Mouse (Mus musculus): ENCODE data around the gene Bag6. TPM values are rescaled to one million over a fixed set of nuclear protein-coding genes. Genes with fewer than 3 reads are reported as not detected.
"Not testable (repeated sequence)": the region's sequence is repeated elsewhere in the genome, so short reads cannot be mapped to it uniquely, and the experiment has no call there.

Gene Bag6
- polyA plus RNA-seq, 1 experiment from 2014 or later: 82.5 TPM

- ATAC-seq: no peak
- Histone ChIP-seq H3K27me3 (no peaks in the 10 kb centered on the region), H3K4me1 (peaks cover 29% of the 10 kb centered on the region), H3K4me3 (peak overlapping the region; percentile 88), H3K9me3 (replicated peaks) (no peaks in the 10 kb centered on the region), H3K36me3 (ENCODE audit: poor library complexity, severe bottlenecking) (peaks cover 54% of the 10 kb centered on the region), H3K27ac (peak overlapping the region; percentile 15; the same call in 1 of the 2 replicates), H3K9ac (peak overlapping the region; percentile 90), H3K4me2 (peak overlapping the region; percentile 94)
- WGBS: 1% methylated on average over 33 of the region's 33 CpGs
These were observed 14.2 kb upstream of the Bag6 start for GRCm38 (mm10) chr17:35120745-35121142.

GRCm38 (mm10) chr17:35121143-35121799, 13.7 kb upstream of the Bag6 start, which contains the start of gene Gpank1:
Gene Gpank1 (plus strand): TSS chr17:35121455.
- Histone ChIP-seq H3K27me3 (no peaks in the 10 kb centered on the region), H3K4me3 (peak within 1 kb of the TSS; percentile 88), H3K36me3 (ENCODE audit: poor library complexity, severe bottlenecking) (peaks cover 49% of the 10 kb centered on the region), H3K4me2 (peak within 1 kb of the TSS; percentile 94), H3K9me3 (replicated peaks) (no peaks in the 10 kb centered on the region), H3K27ac (peak within 1 kb of the TSS; percentile 90), H3K4me1 (peaks cover 35% of the 10 kb centered on the region), H3K9ac (peak within 1 kb of the TSS; percentile 90)
- ATAC-seq: peak; percentile 97
- WGBS: under 1% methylated on average over 50 of the region's 50 CpGs

- peak within 1 kb of the TSS; percentile 88 for H3K4me3 ChIP-seq
- H3K4me2 ChIP-seq: peak within 1 kb of the TSS; percentile 94
- peak within 1 kb of the TSS; percentile 90 for H3K9ac ChIP-seq
- H3K27me3 ChIP-seq: no peaks in the 10 kb centered on the region
- peaks cover 41% of the 10 kb centered on the region for H3K4me1 ChIP-seq
- WGBS: under 1% methylated on average over 19 of the region's 19 CpGs
- ATAC-seq: peak; percentile 7; the same call in 1 of the 2 replicates
- peaks cover 44% of the 10 kb centered on the region for H3K36me3 ChIP-seq (ENCODE audit: poor library complexity, severe bottlenecking)
- H3K27ac ChIP-seq: peak within 1 kb of the TSS; percentile 90
- no peaks in the 10 kb centered on the region for H3K9me3 ChIP-seq (replicated peaks)
These were observed 13.1 kb upstream of the Bag6 start, which contains the start of gene Csnk2b for GRCm38 (mm10) chr17:35121871-35122303. Gene Csnk2b (minus strand): TSS chr17:35122053.

GRCm38 (mm10) chr17:35123287-35123686, 11.7 kb upstream of the Bag6 start:
- H3K9me3 ChIP-seq (replicated peaks); H3K9ac ChIP-seq; H3K4me2 ChIP-seq; ATAC-seq; H3K27ac ChIP-seq; H3K27me3 ChIP-seq; H3K4me3 ChIP-seq: not testable (repeated sequence)
- Histone ChIP-seq H3K4me1 (peaks cover 50% of the 10 kb centered on the region), H3K36me3 (ENCODE audit: poor library complexity, severe bottlenecking) (peaks cover 39% of the 10 kb centered on the region)
- WGBS: 92% methylated on average over 9 of the region's 9 CpGs

- not testable (repeated sequence) for H3K9ac ChIP-seq; H3K9me3 ChIP-seq (replicated peaks); ATAC-seq; H3K27me3 ChIP-seq; H3K4me3 ChIP-seq; H3K4me2 ChIP-seq; H3K27ac ChIP-seq
- Histone ChIP-seq H3K36me3 (ENCODE audit: poor library complexity, severe bottlenecking) (peaks cover 36% of the 10 kb centered on the region), H3K4me1 (peaks cover 50% of the 10 kb centered on the region)
- 97% methylated on average over 12 of the region's 12 CpGs for WGBS
These were observed 10.6 kb upstream of the Bag6 start for GRCm38 (mm10) chr17:35124261-35124896.

- no peak for ATAC-seq
- 100% methylated on average over 1 of the region's 1 CpGs for WGBS
These were observed 9.9 kb upstream of the Bag6 start for GRCm38 (mm10) chr17:35125081-35125480.

GRCm38 (mm10) chr17:35125578-35125977, 9.4 kb upstream of the Bag6 start:
- Histone ChIP-seq H3K36me3 (ENCODE audit: poor library complexity, severe bottlenecking) (peaks cover 36% of the 10 kb centered on the region), H3K4me2 (peak overlapping the region; percentile 86), H3K9ac (peak overlapping the region; percentile 87), H3K27ac (peak overlapping the region; percentile 72; the same call in 1 of the 2 replicates), H3K9me3 (replicated peaks) (no peaks in the 10 kb centered on the region), H3K4me3 (peak overlapping the region; percentile 68), H3K4me1 (peaks cover 39% of the 10 kb centered on the region), H3K27me3 (no peaks in the 10 kb centered on the region)
- 34% methylated on average over 6 of the region's 6 CpGs for WGBS
- ATAC-seq: no peak

More at GRCm38 (mm10) chr17:35125081-35125480, 9.9 kb upstream of the Bag6 start:
- H3K9me3 ChIP-seq (replicated peaks): no peaks in the 10 kb centered on the region
- 0 out of 2 replicates have a peak overlapping the region, but pooled peaks have one; percentile 68 for H3K4me3 ChIP-seq
- H3K9ac ChIP-seq: 0 out of 2 replicates have a peak overlapping the region, but pooled peaks have one; percentile 87
- 0 out of 2 replicates have a peak overlapping the region, but pooled peaks have one; percentile 86 for H3K4me2 ChIP-seq
- H3K27ac ChIP-seq: no peak overlapping the region
- peaks cover 36% of the 10 kb centered on the region for H3K36me3 ChIP-seq (ENCODE audit: poor library complexity, severe bottlenecking)
- H3K27me3 ChIP-seq: no peaks in the 10 kb centered on the region
- peaks cover 44% of the 10 kb centered on the region for H3K4me1 ChIP-seq

- peaks cover 38% of the 10 kb centered on the region for H3K4me1 ChIP-seq
- peaks cover 36% of the 10 kb centered on the region for H3K36me3 ChIP-seq (ENCODE audit: poor library complexity, severe bottlenecking)
- H3K27ac ChIP-seq: peak within 1 kb of the TSS; percentile 72
- WGBS: under 1% methylated on average over 36 of the region's 36 CpGs
- no peaks in the 10 kb centered on the region for H3K9me3 ChIP-seq (replicated peaks)
- H3K9ac ChIP-seq: peak within 1 kb of the TSS; percentile 87
- H3K4me2 ChIP-seq: peak within 1 kb of the TSS; percentile 86
- H3K4me3 ChIP-seq: peak within 1 kb of the TSS; percentile 68
- ATAC-seq: peak; percentile 44
- no peaks in the 10 kb centered on the region for H3K27me3 ChIP-seq
These were observed 8.8 kb upstream of the Bag6 start, which contains the start of gene D17H6S53E for GRCm38 (mm10) chr17:35126206-35126611. Gene D17H6S53E (plus strand): TSS chr17:35126373.

GRCm38 (mm10) chr17:35127017-35127416, 8.0 kb upstream of the Bag6 start:
- ATAC-seq: no peak
- no peak overlapping the region for H3K27ac ChIP-seq
- H3K9ac ChIP-seq: peak overlapping the region; percentile 87
- no peaks in the 10 kb centered on the region for H3K9me3 ChIP-seq (replicated peaks)
- peaks cover 38% of the 10 kb centered on the region for H3K4me1 ChIP-seq
- H3K27me3 ChIP-seq: no peaks in the 10 kb centered on the region
- peak overlapping the region; percentile 68 for H3K4me3 ChIP-seq
- WGBS: 75% methylated on average over 13 of the region's 13 CpGs
- H3K36me3 ChIP-seq (ENCODE audit: poor library complexity, severe bottlenecking): peaks cover 36% of the 10 kb centered on the region
- peak overlapping the region; percentile 86 for H3K4me2 ChIP-seq

- H3K9ac ChIP-seq: no peak overlapping the region
- no peak overlapping the region for H3K27ac ChIP-seq
- no peaks in the 10 kb centered on the region for H3K9me3 ChIP-seq (replicated peaks)
- H3K4me2 ChIP-seq: no peak overlapping the region
- H3K27me3 ChIP-seq: no peaks in the 10 kb centered on the region
- H3K36me3 ChIP-seq (ENCODE audit: poor library complexity, severe bottlenecking): peaks cover 25% of the 10 kb centered on the region
- H3K4me3 ChIP-seq: no peak overlapping the region
- H3K4me1 ChIP-seq: peaks cover 29% of the 10 kb centered on the region
- no peak for ATAC-seq
- WGBS: 78% methylated on average over 11 of the region's 11 CpGs
These were observed 6.0 kb upstream of the Bag6 start for GRCm38 (mm10) chr17:35128996-35129395.

- H3K36me3 ChIP-seq (ENCODE audit: poor library complexity, severe bottlenecking): peaks cover 13% of the 10 kb centered on the region
- ATAC-seq: no peak
These were observed 3.9 kb upstream of the Bag6 start for GRCm38 (mm10) chr17:35131038-35131437.

More at GRCm38 (mm10) chr17:35131038-35131437, 3.9 kb upstream of the Bag6 start:
- H3K4me1 ChIP-seq: peaks cover 18% of the 10 kb centered on the region
- no peaks in the 10 kb centered on the region for H3K9me3 ChIP-seq (replicated peaks)
- 91% methylated on average over 8 of the region's 8 CpGs for WGBS
- H3K4me2 ChIP-seq: no peak overlapping the region
- H3K27ac ChIP-seq: no peak overlapping the region
- no peak overlapping the region for H3K9ac ChIP-seq
- H3K4me3 ChIP-seq: no peak overlapping the region
- H3K27me3 ChIP-seq: no peaks in the 10 kb centered on the region

All from forebrain, embryonic 13.5 days (tissue).